Mouse (Mus musculus) hindbrain, embryonic 11.5 days (tissue): Measurements from ENCODE around the gene Olfr1373. TPM values are rescaled to one million over a fixed set of nuclear protein-coding genes. Genes with fewer than 3 reads are reported as not detected.
"Not testable (repeated sequence)": the region's sequence is repeated elsewhere in the genome, so short reads cannot be mapped to it uniquely, and the experiment has no call there.

ENCODE experiments used
- ATAC-seq: fragments of 200-750 bp; cut with Nextera tagmentation; 2 replicates; pipeline ENCODE4 v1.8.0; 2017; ENCODE audit warnings: mild to moderate bottlenecking, moderate TSS enrichment, moderate library complexity; ENCODE audit not compliant: low FRiP score
- DNase-seq: peaks from one replicate; pipeline ENCODE4 v3.0.0-alpha.2; 2015; ENCODE audit warnings: low spot score
- H3K27ac ChIP-seq: fragments of 300-500 bp; sonication (generic); 2 replicates; pipeline ENCODE4 v1.5.1; 2014; ENCODE audit warnings: mild to moderate bottlenecking, low read depth, low read length
- H3K27me3 ChIP-seq: fragments of 300-500 bp; sonication (generic); 2 replicates; pipeline ENCODE4 v1.6.1; 2014; ENCODE audit warnings: mild to moderate bottlenecking, low read length, moderate library complexity, mixed read lengths; ENCODE audit not compliant: control insufficient read depth, insufficient read depth
- H3K36me3 ChIP-seq: fragments of 300-500 bp; sonication (generic); 2 replicates; pipeline ENCODE4 v1.6.1; 2014; ENCODE audit warnings: mild to moderate bottlenecking, low read length, moderate library complexity, mixed read lengths; ENCODE audit not compliant: control insufficient read depth, insufficient read depth
- H3K4me1 ChIP-seq: fragments of 300-500 bp; sonication (generic); replicated peaks from 2 replicates; pipeline ENCODE4 v1.6.1; 2014; ENCODE audit warnings: low read length, mixed read lengths; ENCODE audit not compliant: control insufficient read depth, insufficient read depth
- H3K4me2 ChIP-seq: fragments of 300-500 bp; sonication (generic); replicated peaks from 2 replicates; pipeline ENCODE4 v1.6.1; 2014; ENCODE audit warnings: mild to moderate bottlenecking, low read depth, low read length
- H3K4me3 ChIP-seq: fragments of 300-500 bp; sonication (generic); 2 replicates; pipeline ENCODE4 v1.5.1; 2014; ENCODE audit warnings: low read depth, low read length
- H3K9ac ChIP-seq: fragments of 300-500 bp; sonication (generic); 2 replicates; pipeline ENCODE4 v1.6.1; 2014; ENCODE audit warnings: low read depth, low read length
- H3K9me3 ChIP-seq: fragments of 300-500 bp; sonication (generic); 2 replicates; pipeline ENCODE4 v1.6.1; 2016; ENCODE audit warnings: low read length; ENCODE audit not compliant: control insufficient read depth
- WGBS: fragments of 180-500 bp; shearing (Covaris S2); extraction: QIAGEN DNeasy Blood & Tissue Kit; methylation state at CpG from one replicate; pipeline ENCODE4 v1.1.7; 2014; 5-methylcytosine and 5-hydroxymethylcytosine counted together
- polyA plus RNA-seq: library from polyadenylated mRNA; unstranded; fragments of >200 nt; fragmentation: Nextera tagmentation; extraction: Ambion mirVana; gene quantifications from 2 replicates; pipeline ENCODE4 v1.2.1, GENCODE M21; 2014

Olfr1373 gene
- polyA plus RNA-seq, 1 experiment from 2014 or later = not detected

- ATAC-seq (no peak), DNase-seq (no peak)
- Histone ChIP-seq H3K36me3 (no peaks in the 10 kb centered on the region), H3K9ac (no peak overlapping the region), H3K27ac (no peak overlapping the region), H3K4me1 (no peaks in the 10 kb centered on the region), H3K27me3 (no peaks in the 10 kb centered on the region), H3K9me3 (no peaks in the 10 kb centered on the region), H3K4me3 (no peak overlapping the region), H3K4me2 (no peak overlapping the region)
- WGBS = 83% methylated on average over 10 of the region's 10 CpGs
Measured at GRCm38 (mm10) chr11:52129621-52130450, 15.5 kb downstream of the Olfr1373 start.

- Histone ChIP-seq H3K4me2 (no peak overlapping the region), H3K9me3 (no peaks in the 10 kb centered on the region), H3K9ac (no peak overlapping the region), H3K4me3 (no peak overlapping the region), H3K27me3 (no peaks in the 10 kb centered on the region), H3K36me3 (0 out of 2 replicates have a peak, but pooled peaks cover 6% of the 10 kb centered on the region), H3K27ac (no peak overlapping the region), H3K4me1 (no peaks in the 10 kb centered on the region)
- WGBS = 30% methylated on average over 3 of the region's 3 CpGs
- ATAC-seq = no peak
- no peak for DNase-seq
Measured at GRCm38 (mm10) chr11:52129171-52129570, 16.2 kb downstream of the Olfr1373 start.

GRCm38 (mm10) chr11:52128316-52129061 lies 16.8 kb downstream of the Olfr1373 start:
- no peak for ATAC-seq
- Histone ChIP-seq H3K9me3 (no peaks in the 10 kb centered on the region), H3K27me3 (no peaks in the 10 kb centered on the region), H3K4me1 (no peaks in the 10 kb centered on the region), H3K4me3 (no peak overlapping the region), H3K27ac (no peak overlapping the region), H3K4me2 (no peak overlapping the region), H3K9ac (no peak overlapping the region), H3K36me3 (0 out of 2 replicates have a peak, but pooled peaks cover 7% of the 10 kb centered on the region)
- WGBS = 63% methylated on average over 5 of the region's 5 CpGs
- no peak for DNase-seq

- WGBS = 72% methylated on average over 5 of the region's 5 CpGs
- DNase-seq = no peak
- H3K4me2 ChIP-seq = no peak overlapping the region
- no peak for ATAC-seq
- no peak overlapping the region for H3K4me3 ChIP-seq
- no peaks in the 10 kb centered on the region for H3K27me3 ChIP-seq
- H3K9ac ChIP-seq = no peak overlapping the region
- no peaks in the 10 kb centered on the region for H3K9me3 ChIP-seq
- H3K27ac ChIP-seq = no peak overlapping the region
- no peaks in the 10 kb centered on the region for H3K4me1 ChIP-seq
- 0 out of 2 replicates have a peak, but pooled peaks cover 7% of the 10 kb centered on the region for H3K36me3 ChIP-seq
Measured at GRCm38 (mm10) chr11:52127760-52128159, 17.6 kb downstream of the Olfr1373 start.

GRCm38 (mm10) chr11:52127169-52127568 lies 18.2 kb downstream of the Olfr1373 start:
- H3K27me3 ChIP-seq = no peaks in the 10 kb centered on the region
- no peaks in the 10 kb centered on the region for H3K9me3 ChIP-seq
- no peak overlapping the region for H3K9ac ChIP-seq
- H3K4me1 ChIP-seq = no peaks in the 10 kb centered on the region
- H3K27ac ChIP-seq = no peak overlapping the region
- ATAC-seq (no peak), DNase-seq (no peak)
- no peak overlapping the region for H3K4me3 ChIP-seq
- 0 out of 2 replicates have a peak, but pooled peaks cover 10% of the 10 kb centered on the region for H3K36me3 ChIP-seq
- WGBS = 67% methylated on average over 3 of the region's 3 CpGs
- no peak overlapping the region for H3K4me2 ChIP-seq

- no peak for DNase-seq
- 93% methylated on average over 4 of the region's 4 CpGs for WGBS
- peaks cover 27% of the 10 kb centered on the region for H3K36me3 ChIP-seq
Measured at GRCm38 (mm10) chr11:52124468-52124867, 20.9 kb downstream of the Olfr1373 start.

GRCm38 (mm10) chr11:52122045-52122444 lies 23.3 kb downstream of the Olfr1373 start:
- Histone ChIP-seq H3K36me3 (peaks cover 42% of the 10 kb centered on the region), H3K27ac (no peak overlapping the region), H3K4me3 (no peak overlapping the region), H3K4me1 (no peaks in the 10 kb centered on the region), H3K9ac (no peak overlapping the region), H3K27me3 (no peaks in the 10 kb centered on the region), H3K9me3 (no peaks in the 10 kb centered on the region), H3K4me2 (no peak overlapping the region)
- no peak for ATAC-seq
- no peak for DNase-seq
- 94% methylated on average over 6 of the region's 6 CpGs for WGBS

More at GRCm38 (mm10) chr11:52124468-52124867, 20.9 kb downstream of the Olfr1373 start:
- H3K4me1 ChIP-seq = no peaks in the 10 kb centered on the region
- no peak overlapping the region for H3K4me3 ChIP-seq
- H3K4me2 ChIP-seq = no peak overlapping the region
- H3K9ac ChIP-seq = no peak overlapping the region
- no peaks in the 10 kb centered on the region for H3K27me3 ChIP-seq
- H3K9me3 ChIP-seq = no peaks in the 10 kb centered on the region
- ATAC-seq = no peak
- H3K27ac ChIP-seq = no peak overlapping the region

GRCm38 (mm10) chr11:52120415-52120814 lies 24.9 kb downstream of the Olfr1373 start:
- not testable (repeated sequence) for H3K4me1 ChIP-seq, H3K4me2 ChIP-seq, H3K4me3 ChIP-seq, H3K9me3 ChIP-seq, H3K27me3 ChIP-seq, H3K27ac ChIP-seq, H3K9ac ChIP-seq, DNase-seq, ATAC-seq
- peaks cover 42% of the 10 kb centered on the region for H3K36me3 ChIP-seq
